Mouse (Mus musculus) embryonic fibroblast, embryonic 13.5 days (primary cell): ENCODE measurements around the gene Ssr1. TPM values are rescaled to one million over a fixed set of nuclear protein-coding genes. Genes with fewer than 3 reads are reported as not detected.
A peak's percentile ranks its signal among the peaks of the same experiment; 100 is the strongest.

Experiments
- H3K27ac ChIP-seq: 2 replicates; pipeline ENCODE4 v1.5.1; 2012; ENCODE audit warnings: low read length, control low read depth, inconsistent platforms; ENCODE audit not compliant: insufficient read depth
- H3K4me1 ChIP-seq: 2 replicates; pipeline ENCODE4 v1.6.1; 2011; ENCODE audit warnings: low read length; ENCODE audit not compliant: control insufficient read depth, insufficient read depth
- H3K4me3 ChIP-seq: 2 replicates; pipeline ENCODE4 v1.5.1; 2011; ENCODE audit warnings: mild to moderate bottlenecking, control low read depth, low read length; ENCODE audit not compliant: insufficient read depth
- CTCF ChIP-seq: IDR thresholded peaks from 2 replicates; pipeline ENCODE4 v1.5.1; 2011; ENCODE audit warnings: mild to moderate bottlenecking, control low read depth, low read length, moderate library complexity, borderline replicate concordance; ENCODE audit not compliant: insufficient read depth
- POLR2A ChIP-seq: IDR thresholded peaks from 2 replicates; pipeline ENCODE4 v1.6.1; 2011; ENCODE audit warnings: low read depth, mild to moderate bottlenecking, control low read depth, low read length, moderate library complexity
- polyA plus RNA-seq: library from polyadenylated mRNA; stranded (reverse); fragments of >200 nt; gene quantifications from 2 replicates; pipeline ENCODE4 v1.2.4, GENCODE M21; 2011; ENCODE audit warnings: low read depth; ENCODE audit not compliant: missing spikeins, insufficient read length

The Ssr1 gene
- polyA plus RNA-seq, 1 experiment = 311 TPM

- Histone ChIP-seq H3K4me3 (no peak overlapping the region), H3K27ac (no peak overlapping the region), H3K4me1 (peaks cover 7% of the 10 kb centered on the region)
- TF ChIP-seq CTCF = no peak
- TF ChIP-seq POLR2A = no peak
Measured at GRCm38 (mm10) chr13:38010444-38010910, 16.5 kb upstream of the Ssr1 start.

- peaks cover 7% of the 10 kb centered on the region for H3K4me1 ChIP-seq
- H3K4me3 ChIP-seq = no peak overlapping the region
- TF ChIP-seq CTCF (no peak), POLR2A (no peak)
- H3K27ac ChIP-seq = no peak overlapping the region
Measured at GRCm38 (mm10) chr13:38009721-38010408, 15.8 kb upstream of the Ssr1 start.

GRCm38 (mm10) chr13:38007972-38008371 is 14.0 kb upstream of the Ssr1 start:
- H3K27ac ChIP-seq = no peak overlapping the region
- TF ChIP-seq POLR2A (no peak), CTCF (no peak)
- peaks cover 7% of the 10 kb centered on the region for H3K4me1 ChIP-seq
- H3K4me3 ChIP-seq = no peak overlapping the region

- Histone ChIP-seq H3K4me3 (no peak overlapping the region), H3K4me1 (no peaks in the 10 kb centered on the region), H3K27ac (no peak overlapping the region)
- TF ChIP-seq POLR2A = no peak
- no peak for TF ChIP-seq CTCF
Measured at GRCm38 (mm10) chr13:38002461-38002860, 8.4 kb upstream of the Ssr1 start.

- Histone ChIP-seq H3K4me1 (no peaks in the 10 kb centered on the region), H3K4me3 (no peak overlapping the region), H3K27ac (no peak overlapping the region)
- TF ChIP-seq CTCF (no peak), POLR2A (no peak)
Measured at GRCm38 (mm10) chr13:37999713-38000112, 5.7 kb upstream of the Ssr1 start.

GRCm38 (mm10) chr13:37994405-37994749 is 360 bp upstream of the Ssr1 start:
- Histone ChIP-seq H3K27ac (0 out of 2 replicates have a peak overlapping the region, but pooled peaks have one; percentile 23), H3K4me3 (peak overlapping the region; percentile 12; the same call in 1 of the 2 replicates)

GRCm38 (mm10) chr13:37993376-37993703 is 677 bp downstream of the Ssr1 start:
- peak overlapping the region; percentile 77 for H3K27ac ChIP-seq

More at GRCm38 (mm10) chr13:37994405-37994749, 360 bp upstream of the Ssr1 start:
- TF ChIP-seq CTCF (no peak), POLR2A (no peak)
- H3K4me1 ChIP-seq = no peaks in the 10 kb centered on the region

GRCm38 (mm10) chr13:37992638-37993371 is 1.2 kb downstream of the Ssr1 start:
- Histone ChIP-seq H3K27ac (peak overlapping the region; percentile 77), H3K4me3 (peak overlapping the region; percentile 90), H3K4me1 (no peaks in the 10 kb centered on the region)
- TF ChIP-seq CTCF (no peak), POLR2A (no peak)

More at GRCm38 (mm10) chr13:37993376-37993703, 677 bp downstream of the Ssr1 start:
- Histone ChIP-seq H3K4me3 (peak overlapping the region; percentile 90), H3K4me1 (no peaks in the 10 kb centered on the region)
- no peak for TF ChIP-seq CTCF
- TF ChIP-seq POLR2A = 0 out of 2 replicates have a peak, but pooled peaks have one; percentile 16

- Histone ChIP-seq H3K27ac (no peak overlapping the region), H3K4me3 (no peak overlapping the region), H3K4me1 (no peaks in the 10 kb centered on the region)
- no peak for TF ChIP-seq CTCF
- TF ChIP-seq POLR2A = no peak
Measured at GRCm38 (mm10) chr13:37989701-37990100, 4.3 kb downstream of the Ssr1 start.

GRCm38 (mm10) chr13:37986166-37986565 is 7.9 kb downstream of the Ssr1 start:
- TF ChIP-seq POLR2A = no peak
- TF ChIP-seq CTCF = no peak
- H3K4me3 ChIP-seq = no peak overlapping the region
- no peak overlapping the region for H3K27ac ChIP-seq
- no peaks in the 10 kb centered on the region for H3K4me1 ChIP-seq
